Mouse (Mus musculus) c-Kit-positive CD71-positive TER-119-positive erythroid progenitor cells, embryonic 14.5 days (primary cell): Measurements from ENCODE around the gene Ttc7.
A peak's percentile ranks its signal among the peaks of the same experiment; 100 is the strongest.

Source experiments
- DNase-seq: peaks from one replicate; pipeline ENCODE4 v3.0.0-alpha.2; 2013; ENCODE audit warnings: low spot score

Ttc7 gene

GRCm38 (mm10) chr17:87282706-87283053 is at the start of gene Ttc7:
TSS of gene Ttc7 (plus strand) at chr17:87282886.
- DNase-seq = peak; percentile 92

GRCm38 (mm10) chr17:87235019-87235418 is 47.7 kb upstream of the Ttc7 start:
- no peak for DNase-seq

DNA sequence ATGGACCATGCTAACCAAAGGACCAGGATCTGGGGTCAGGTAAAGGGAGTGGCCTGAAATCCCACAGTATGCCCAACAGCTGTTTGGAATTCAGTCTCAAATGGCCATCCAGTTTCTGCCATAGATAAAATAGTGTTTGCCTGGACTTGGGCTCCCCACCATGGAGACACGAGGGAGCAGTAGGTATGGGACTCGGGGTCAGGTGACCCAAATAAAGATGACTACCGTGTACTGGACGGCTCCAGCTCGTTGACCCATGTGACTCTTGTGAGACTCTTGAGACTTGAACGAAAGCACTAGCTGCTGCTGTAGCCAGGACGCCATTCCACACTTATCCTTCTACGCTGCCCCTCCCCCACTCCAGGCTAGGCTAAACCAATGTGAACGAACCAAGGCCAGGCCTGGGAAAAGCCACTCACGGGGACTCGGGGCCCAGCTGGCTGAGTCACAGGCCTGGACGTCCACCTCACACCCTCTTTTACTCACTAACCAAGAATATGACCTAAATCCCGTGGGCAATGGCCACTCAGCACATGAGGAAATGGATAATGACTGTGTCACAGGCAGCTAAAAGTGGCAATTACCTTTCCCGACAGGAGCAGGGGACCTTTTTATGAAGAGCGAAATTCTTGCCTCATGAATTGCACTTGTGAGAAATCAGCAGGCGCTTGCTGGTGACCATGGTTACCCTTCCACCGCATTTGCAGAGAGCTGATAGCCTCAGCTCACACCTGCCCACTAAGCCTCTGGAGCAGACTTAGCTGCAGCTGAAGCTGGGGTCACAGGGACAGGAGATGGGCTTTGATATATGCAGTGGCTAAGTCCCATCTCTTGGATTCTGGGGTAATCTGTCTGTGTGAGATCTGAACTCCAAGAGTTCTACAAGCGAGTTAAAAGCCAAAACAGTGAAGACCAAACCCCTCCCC is 45.7 kb upstream of the Ttc7 start:
- DNase-seq = no peak

- no peak for DNase-seq
Measured at GRCm38 (mm10) chr17:87237826-87238225, 44.9 kb upstream of the Ttc7 start.

DNA sequence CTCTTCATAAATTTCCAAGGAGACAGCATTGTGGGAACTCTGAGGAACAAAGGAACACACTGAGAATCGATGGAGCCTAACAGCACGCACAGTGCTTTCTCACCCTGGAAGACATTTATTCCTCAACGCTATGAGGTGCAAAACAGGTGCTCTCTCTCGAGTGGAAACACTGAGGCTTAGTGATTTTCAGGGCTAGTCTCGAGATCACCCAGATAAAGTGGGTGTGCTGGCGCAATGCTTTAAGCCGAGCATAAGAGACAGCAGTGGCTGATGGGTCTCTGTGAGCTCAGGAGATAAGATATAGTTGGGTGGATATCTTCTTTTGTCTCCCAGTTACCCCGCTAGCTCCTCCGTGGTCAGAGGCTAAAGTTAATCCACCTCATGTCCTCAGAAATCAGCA is 36.6 kb upstream of the Ttc7 start:
- DNase-seq = no peak

DNA sequence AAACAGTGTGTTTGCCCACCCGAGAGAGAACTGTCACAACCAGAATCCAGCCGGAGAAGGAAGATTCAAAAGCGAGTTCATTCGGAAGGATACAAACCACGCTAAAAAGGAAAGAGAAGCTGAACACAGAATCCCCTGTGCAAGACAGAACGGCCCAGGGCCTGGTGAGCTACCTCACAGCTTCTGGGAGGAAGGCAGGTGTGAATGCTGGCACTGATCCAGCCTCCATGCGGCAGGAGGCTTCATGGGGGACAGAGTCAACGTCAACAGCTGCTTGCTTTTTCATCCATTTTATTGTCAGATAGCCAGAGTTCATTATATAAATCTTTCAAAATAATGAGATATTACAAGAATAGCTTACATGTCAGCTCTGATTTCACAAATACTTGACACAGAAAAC is 28.3 kb upstream of the Ttc7 start:
- no peak for DNase-seq

DNA sequence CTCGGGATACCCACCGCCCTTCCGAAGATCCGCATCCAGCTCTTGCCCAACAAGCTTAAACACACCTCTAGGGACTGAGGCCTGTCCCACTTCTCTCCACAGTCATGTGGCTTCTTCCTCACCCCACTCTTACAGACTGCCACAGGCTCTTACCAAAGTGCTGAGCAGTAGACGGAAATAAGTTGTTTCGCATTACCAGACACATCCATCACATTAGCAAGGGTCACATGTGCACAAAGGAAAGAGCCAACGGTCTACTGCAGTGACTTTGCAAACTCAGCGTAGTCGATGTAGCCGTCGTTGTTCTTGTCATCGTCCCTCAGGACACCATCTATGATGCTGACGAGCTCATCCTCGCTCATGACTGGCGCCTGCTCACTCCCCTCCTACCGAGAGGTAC is 27.0 kb upstream of the Ttc7 start:
- DNase-seq = no peak

- DNase-seq = no peak
Measured at GRCm38 (mm10) chr17:87263401-87263800, 19.3 kb upstream of the Ttc7 start.

GRCm38 (mm10) chr17:87264054-87264830 is 18.4 kb upstream of the Ttc7 start:
- DNase-seq = no peak

DNA sequence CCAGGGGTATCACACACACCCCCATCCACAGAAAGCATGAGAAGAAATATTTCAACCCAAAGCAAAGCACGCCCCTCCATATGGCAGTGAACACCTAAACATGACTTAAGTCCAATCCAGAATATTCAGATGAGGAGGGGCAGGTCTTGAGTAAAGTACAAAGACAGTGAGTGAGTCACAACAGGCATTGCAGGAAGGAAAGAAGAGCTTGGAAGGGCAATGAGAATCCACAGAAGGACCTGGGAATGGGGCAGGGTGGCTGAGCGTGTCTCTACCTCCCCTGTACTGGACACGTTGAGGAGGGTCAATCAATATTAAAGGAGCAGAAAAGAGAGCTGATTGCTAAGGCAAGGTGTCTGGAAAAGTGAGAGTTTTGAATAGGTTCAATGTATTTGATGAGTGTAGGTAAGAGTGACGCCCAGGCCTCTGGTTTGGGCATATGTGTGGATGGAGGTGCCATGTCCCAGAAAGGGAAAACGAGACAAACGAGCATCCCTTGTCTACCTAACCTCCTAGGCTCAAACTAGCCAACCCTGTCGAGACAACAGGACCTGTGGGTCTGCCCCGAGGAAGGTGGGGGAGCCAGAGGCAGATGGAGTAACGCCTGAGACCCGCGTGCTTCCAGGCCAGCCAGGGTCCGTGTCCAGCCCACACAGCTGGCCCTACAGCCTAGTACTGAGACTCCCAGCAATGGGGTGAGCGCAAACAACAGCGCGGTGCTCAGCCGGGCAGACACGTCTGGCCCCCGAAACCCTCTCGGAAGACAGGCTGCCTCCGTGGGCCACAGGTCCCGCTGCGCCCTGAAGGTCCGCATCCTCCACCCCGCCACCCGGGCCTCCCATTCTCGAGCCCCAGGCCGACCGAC is 17.5 kb upstream of the Ttc7 start:
- DNase-seq = no peak

- peak; percentile 83 for DNase-seq
Measured at GRCm38 (mm10) chr17:87265792-87266186, 16.9 kb upstream of the Ttc7 start, which contains the start of gene Mcfd2. TSS of gene Mcfd2 (minus strand) at chr17:87265935.

DNA sequence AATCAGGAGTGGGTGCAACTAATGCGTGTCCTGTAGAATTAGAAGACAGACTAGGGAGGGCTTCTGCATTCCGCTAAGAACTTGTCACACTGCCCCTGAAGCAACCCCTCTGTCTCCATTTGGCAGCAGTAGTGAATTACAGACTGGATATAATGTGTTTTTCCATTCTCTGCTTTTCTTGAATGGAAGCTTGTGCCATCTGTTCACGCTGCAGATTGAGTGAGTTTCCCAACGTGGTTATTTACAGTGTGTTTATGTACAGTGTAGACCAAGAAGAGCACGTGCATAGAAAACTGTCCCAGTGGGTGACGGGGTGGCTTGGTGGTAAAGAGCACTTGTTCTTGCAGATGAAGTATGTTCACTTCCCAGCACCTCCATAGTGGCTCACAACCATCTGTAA is 13.2 kb upstream of the Ttc7 start:
- DNase-seq = no peak

DNA sequence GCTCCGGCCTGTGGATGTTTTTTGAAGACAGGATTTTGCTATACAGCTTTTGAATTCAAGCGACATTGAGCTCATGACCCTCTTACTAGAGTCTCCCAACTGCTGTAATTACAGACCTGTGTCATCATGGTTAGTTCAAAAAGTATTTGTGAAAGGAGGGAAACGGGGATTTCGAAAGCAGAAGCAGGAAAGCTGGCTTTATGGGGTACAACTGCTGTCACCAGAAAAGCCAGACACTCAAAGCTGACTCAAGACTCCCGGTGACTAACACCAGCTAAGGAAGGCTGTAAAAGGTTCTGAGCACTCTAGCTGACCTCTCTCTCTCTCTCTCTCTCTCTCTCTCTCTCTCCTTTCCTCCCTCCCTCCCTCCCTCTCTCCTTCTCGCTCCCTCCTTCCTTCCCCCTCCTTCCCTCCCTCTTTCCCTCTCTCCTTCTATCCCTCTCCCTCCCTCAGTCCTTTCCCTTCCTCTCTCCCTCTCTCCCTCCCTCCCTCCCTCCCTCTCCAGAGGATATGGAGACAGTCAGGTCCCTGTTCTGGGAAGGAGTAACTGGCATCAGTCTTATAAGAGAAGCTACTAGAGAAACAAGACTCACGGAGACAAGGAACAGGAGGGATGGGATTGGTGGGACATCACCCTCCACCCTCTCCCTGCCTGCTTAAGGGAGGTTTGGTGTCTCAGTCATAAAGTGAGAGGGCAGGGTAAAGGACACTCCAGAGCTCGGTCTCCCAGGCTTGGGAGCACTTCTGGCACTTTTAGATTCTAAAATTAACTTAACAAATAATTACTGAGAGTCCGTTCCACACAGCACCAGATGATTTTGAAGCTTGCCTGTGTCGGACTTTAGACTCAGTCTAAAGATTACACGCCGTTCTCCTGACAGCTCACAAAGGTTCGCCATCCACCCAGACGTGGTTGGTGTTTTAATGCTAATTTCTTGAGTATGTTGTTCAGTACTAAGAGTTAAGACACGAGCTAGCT is 7.0 kb upstream of the Ttc7 start:
- DNase-seq = no peak

- DNase-seq = peak; percentile 92
Measured at GRCm38 (mm10) chr17:87282007-87282705, 530 bp upstream of the Ttc7 start.

DNA sequence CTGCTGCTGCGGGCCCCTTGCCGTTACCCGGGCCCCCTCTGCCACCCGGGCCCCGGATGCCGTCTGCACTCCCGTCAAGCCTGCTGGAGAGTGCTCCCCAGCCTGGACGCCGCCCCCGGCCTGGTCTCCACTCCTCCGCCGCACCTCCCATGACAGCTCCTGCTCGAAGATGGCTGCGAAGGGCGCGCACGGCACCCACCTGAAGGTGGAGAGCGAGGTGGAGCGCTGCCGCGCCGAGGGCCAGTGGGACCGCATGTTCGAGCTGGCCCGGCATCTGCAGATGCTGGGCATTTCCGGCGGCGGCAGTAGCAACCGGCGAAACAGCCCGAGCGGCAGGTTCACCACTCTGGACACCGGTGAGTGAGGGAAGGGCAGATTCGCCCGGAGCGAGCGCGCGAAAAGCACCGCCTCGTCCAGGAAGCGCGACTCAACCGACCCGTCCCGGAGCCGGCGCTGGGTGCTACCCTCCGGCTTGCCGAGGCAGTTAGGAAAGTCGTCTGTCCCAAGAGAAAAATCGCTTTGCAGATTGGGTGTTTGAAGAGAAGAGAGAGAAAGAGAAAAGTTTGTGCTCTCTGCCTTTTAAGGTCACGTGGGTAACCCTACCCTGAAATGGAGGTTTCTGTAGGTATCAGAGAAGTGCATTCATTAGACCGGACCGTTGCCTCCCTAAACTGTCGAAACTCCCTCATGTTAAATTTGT is 519 bp downstream of the Ttc7 start:
- DNase-seq = peak; percentile 58

DNA sequence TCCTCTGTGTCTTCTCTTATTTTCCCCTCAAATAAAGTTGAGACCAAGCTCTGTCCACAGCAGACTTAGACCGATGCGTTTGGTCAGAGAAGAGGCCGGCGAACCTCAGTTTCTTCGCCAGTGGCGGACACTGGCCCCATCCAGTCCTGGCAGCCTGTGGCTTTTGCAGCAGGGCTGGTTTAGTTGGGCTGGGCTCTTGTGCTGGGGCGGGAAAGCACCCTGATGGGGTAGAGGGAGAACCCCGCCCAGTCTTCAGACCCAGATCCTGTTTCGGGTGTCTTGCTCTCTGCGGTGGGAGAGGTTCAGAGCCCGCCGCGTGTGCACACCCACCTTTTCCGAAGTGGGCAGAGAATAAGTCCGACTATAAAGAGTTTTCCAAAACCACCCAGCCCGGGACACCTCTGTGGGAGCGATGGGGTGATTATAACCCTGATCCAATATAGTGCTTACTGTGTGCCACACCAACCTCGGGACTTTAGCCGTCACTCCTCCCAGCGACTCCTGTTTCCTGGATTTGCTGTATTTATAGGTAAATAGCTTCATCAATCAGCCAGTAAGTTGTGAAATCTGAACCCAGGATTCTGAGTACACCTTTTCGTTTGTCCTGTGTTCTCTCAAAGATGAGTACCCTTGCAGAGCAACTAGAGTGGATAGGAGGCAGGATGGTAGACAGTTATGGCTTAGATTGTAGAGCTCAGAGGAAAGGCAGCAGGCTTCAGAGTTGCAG is 1.2 kb downstream of the Ttc7 start:
- DNase-seq = no peak

DNA sequence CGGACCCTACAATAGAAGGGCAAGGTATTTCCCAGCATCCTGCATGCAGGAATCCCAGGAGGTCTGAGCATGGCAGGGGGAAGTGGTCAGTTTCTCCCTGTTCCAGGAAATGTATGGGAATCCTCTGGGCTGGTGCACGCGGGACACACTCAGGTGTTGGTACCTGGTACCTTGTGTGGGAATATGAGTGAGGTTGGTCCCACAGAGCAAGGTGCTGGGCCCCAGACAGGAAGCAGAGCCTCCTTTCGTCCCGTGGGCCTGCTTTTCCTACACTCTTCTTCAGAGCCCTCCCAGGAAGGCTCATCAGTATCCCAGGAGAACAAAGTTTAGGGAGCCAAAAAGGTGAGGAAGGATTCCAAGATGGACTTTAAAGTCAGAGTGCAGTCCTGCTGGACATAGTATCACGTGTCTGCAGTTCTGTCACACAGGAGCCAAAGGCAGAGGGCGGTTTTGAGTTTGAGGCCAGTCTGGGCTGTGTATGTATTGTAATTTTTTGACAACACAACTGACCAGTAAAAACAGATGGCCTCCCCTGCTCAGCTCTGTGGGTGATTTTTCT is 1.9 kb downstream of the Ttc7 start:
- no peak for DNase-seq

GRCm38 (mm10) chr17:87285731-87286465 is 3.2 kb downstream of the Ttc7 start:
- DNase-seq = no peak
